Mouse (Mus musculus) heart, postnatal 0 days (tissue): ENCODE measurements at regions not wholly inside any gene's neighbourhood (a gene's known extent, or its start where the extent isn't known, plus 50 kb on each side); places are given as distances from the start of the nearest gene placed in this dataset.

Experiments
- CTCF ChIP-seq: IDR thresholded peaks from 2 replicates; pipeline ENCODE4 v1.5.1; 2016; ENCODE audit warnings: antibody characterized with exemption, control low read depth, low read depth
- EP300 ChIP-seq: IDR thresholded peaks from 2 replicates; pipeline ENCODE4 v1.6.1; 2016; ENCODE audit warnings: antibody characterized with exemption, low read depth

DNA sequence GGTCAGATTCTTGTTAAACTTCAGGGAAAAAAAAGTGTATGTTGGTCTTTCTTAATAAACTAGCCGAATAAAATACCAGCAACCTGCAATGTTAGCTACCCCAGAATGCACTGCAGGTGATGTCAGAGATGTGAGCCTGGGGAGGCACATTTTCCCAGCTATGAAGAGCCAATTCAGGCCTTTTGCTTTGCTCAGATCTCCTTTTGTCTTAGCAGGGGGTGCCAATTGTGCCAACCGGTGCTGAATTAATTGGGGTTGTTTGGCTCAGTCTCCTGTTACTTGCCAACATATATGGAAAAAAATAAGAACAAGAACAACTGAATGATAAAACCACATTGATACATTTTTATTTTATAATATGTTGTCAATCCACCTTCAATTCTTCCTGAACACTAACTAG lies 751.8 kb upstream of the Tenm3 start:
- TF ChIP-seq EP300 (no peak), CTCF (no peak)
